Mouse (Mus musculus): ENCODE data around the gene Tdg. TPM values are rescaled to one million over a fixed set of nuclear protein-coding genes. Genes with fewer than 3 reads are reported as not detected.
A peak's percentile ranks its signal among the peaks of the same experiment; 100 is the strongest.
"Not testable (repeated sequence)": the region's sequence is repeated elsewhere in the genome, so short reads cannot be mapped to it uniquely, and the experiment has no call there.

The Tdg gene
- 10 to 100 TPM; 22.9 to 35.7 (median 25.1) TPM for total RNA-seq (2022)

- DNase-seq, result peak; percentile 89
Measured at GRCm38 (mm10) chr10:82629586-82630255, at the start of gene Tdg. Tdg (plus strand) TSS chr10:82629828.

GRCm38 (mm10) chr10:82589673-82590072 is 40.0 kb upstream of the Tdg start:
- not testable (repeated sequence) for DNase-seq

- DNase-seq, result not testable (repeated sequence)
Measured at GRCm38 (mm10) chr10:82594421-82594820, 35.2 kb upstream of the Tdg start.

- DNase-seq, result no peak
Measured at GRCm38 (mm10) chr10:82622235-82622634, 7.4 kb upstream of the Tdg start.

- DNase-seq, result peak; percentile 87
Measured at GRCm38 (mm10) chr10:82622671-82623552, 6.7 kb upstream of the Tdg start, which contains the start of gene 1190007I07Rik. 1190007I07Rik (minus strand) TSS chr10:82623228.

- DNase-seq, result not testable (repeated sequence)
Measured at GRCm38 (mm10) chr10:82623553-82623932, 6.1 kb upstream of the Tdg start.

GRCm38 (mm10) chr10:82629111-82629585 is 480 bp upstream of the Tdg start:
- no peak for DNase-seq

GRCm38 (mm10) chr10:82630497-82630896 is 869 bp downstream of the Tdg start:
- no peak for DNase-seq

- no peak for DNase-seq
Measured at GRCm38 (mm10) chr10:82631133-82631532, 1.5 kb downstream of the Tdg start.

GRCm38 (mm10) chr10:82632496-82633280 is 3.1 kb downstream of the Tdg start:
- no peak for DNase-seq

GRCm38 (mm10) chr10:82634348-82634747 is 4.7 kb downstream of the Tdg start:
- DNase-seq, result no peak

GRCm38 (mm10) chr10:82636321-82636720 is 6.7 kb downstream of the Tdg start:
- DNase-seq, result no peak

- DNase-seq, result no peak
Measured at GRCm38 (mm10) chr10:82639032-82639698, 9.5 kb downstream of the Tdg start.

- no peak for DNase-seq
Measured at GRCm38 (mm10) chr10:82641481-82641880, 11.9 kb downstream of the Tdg start.

GRCm38 (mm10) chr10:82646083-82646482 is 16.5 kb downstream of the Tdg start:
- DNase-seq, result no peak

- no peak for DNase-seq
Measured at GRCm38 (mm10) chr10:82647205-82647811, 17.7 kb downstream of the Tdg start.

- DNase-seq, result no peak
Measured at GRCm38 (mm10) chr10:82651221-82651620, 21.6 kb downstream of the Tdg start.

- no peak for DNase-seq
Measured at GRCm38 (mm10) chr10:82652625-82653024, 23.0 kb downstream of the Tdg start.

- DNase-seq, result no peak
Measured at GRCm38 (mm10) chr10:82654581-82654980, 25.0 kb downstream of the Tdg start.

GRCm38 (mm10) chr10:82661820-82662219 is 32.2 kb downstream of the Tdg start:
- no peak for DNase-seq

GRCm38 (mm10) chr10:82662267-82662990 is 32.8 kb downstream of the Tdg start:
- DNase-seq, result no peak
